Mouse (Mus musculus) thymus, postnatal 4 days (tissue): ENCODE data around the gene Mlst8.
"Not testable (repeated sequence)": the region's sequence is repeated elsewhere in the genome, so short reads cannot be mapped to it uniquely, and the experiment has no call there.

ENCODE experiments used
- DNase-seq: peaks from one replicate; pipeline ENCODE4 v3.0.0; 2021

The Mlst8 gene

DNA sequence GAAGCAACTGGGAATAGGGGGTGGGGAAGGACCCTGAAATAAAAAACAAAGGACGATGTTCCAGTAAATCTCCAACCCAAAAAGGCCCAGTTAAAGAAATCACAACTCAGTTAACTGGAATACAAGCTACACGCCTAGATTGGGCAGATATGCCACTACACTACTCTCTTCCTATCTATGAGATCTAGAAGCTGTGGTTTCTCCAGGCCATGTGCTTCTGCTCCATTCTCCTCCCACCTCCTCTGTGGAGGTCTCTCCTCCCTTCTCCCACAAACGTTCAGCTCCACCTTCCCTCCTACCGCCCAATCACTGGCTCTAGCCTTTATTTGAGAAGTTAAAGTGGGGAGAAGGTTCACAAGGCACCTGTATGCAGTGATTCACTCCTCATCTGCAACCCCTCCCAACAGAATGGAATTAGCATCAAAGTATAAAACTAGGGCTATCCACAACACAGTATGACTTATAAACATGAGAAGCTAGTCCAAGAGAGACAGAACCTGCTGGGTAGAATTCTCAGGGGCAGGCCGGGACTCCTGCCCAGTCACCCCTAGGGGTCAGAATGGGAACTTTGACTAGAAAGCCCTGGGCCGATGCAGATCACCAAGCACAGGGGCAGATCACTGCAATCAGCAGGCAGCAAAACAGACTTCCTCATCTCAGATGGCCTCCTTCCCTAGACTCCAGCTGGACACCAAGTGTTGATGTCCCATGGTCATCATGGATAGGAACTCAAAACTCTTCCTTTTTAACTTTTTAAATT, 15.3 kb downstream of the Mlst8 start:
- no peak for DNase-seq

DNA sequence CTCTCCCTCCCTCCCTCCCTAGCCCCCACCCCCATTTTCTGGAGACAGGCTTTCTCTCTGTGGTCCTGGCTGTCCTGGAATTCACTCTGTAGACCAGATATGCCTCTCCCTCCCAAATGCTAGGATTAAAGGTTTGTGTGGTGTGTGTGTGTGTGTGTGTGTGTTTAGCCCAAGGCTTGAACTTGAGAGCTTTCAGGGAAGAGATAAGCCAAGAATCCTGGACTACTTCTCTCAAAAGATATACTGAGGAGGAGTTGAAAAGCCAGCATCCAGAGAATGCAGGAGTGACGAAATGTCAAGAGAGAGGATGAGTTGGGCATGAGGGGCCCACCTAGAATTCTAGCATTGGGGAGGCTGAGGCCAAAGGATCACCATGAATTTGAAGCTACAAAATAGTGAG, 15.9 kb downstream of the Mlst8 start:
- DNase-seq = no peak

DNA sequence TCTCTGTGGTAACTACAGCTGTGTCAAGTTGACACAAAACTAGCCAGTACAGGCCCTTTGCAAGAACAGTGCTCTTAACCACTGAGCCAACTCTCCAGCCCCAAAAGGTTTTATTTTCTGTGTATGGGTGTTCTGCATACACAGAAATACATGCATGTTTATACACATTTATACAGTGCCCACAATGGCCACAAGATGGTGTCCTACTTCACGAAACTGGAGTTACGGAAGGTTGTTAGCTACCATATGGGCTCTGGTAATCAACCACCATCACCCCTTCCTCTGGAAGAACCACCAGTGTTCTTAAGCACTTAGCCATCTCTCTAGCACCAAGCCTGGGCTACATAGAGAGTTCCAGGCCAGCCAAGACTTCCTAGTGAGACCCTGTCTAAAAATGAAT, 17.3 kb downstream of the Mlst8 start:
- peak; percentile 63 for DNase-seq

DNA sequence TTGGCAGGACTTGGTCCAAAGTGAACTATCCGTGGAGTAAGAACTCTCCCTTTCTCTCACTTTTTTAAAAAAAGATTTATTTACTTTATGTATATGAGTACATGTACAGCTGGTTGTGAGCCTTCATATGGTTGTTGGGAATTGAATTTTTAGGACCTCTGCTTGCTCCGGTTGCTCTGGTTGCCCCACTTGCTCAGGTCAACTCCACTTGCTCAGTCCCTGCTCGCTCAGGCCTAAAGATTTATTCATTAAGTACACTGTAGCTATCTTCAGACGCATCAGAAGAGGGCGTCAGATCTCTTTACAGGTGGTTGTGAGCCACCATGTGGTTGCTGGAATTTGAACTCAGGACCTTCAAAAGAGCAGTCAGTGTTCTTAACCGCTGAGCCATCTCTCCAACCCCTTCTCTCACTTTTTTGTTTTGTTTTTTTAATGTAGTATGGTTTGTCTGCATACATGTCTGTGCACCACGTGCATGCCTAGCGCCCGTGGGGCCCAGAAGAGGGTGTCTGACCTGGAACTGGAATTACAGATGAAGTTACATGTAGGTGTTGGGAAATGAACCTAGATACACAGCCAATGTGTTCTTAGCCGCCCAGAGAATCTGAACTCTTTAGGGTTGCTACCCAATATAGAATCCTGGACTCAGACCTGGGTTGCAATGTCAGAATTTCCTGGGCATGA, 23.2 kb downstream of the Mlst8 start:
- DNase-seq = peak; percentile 36

DNA sequence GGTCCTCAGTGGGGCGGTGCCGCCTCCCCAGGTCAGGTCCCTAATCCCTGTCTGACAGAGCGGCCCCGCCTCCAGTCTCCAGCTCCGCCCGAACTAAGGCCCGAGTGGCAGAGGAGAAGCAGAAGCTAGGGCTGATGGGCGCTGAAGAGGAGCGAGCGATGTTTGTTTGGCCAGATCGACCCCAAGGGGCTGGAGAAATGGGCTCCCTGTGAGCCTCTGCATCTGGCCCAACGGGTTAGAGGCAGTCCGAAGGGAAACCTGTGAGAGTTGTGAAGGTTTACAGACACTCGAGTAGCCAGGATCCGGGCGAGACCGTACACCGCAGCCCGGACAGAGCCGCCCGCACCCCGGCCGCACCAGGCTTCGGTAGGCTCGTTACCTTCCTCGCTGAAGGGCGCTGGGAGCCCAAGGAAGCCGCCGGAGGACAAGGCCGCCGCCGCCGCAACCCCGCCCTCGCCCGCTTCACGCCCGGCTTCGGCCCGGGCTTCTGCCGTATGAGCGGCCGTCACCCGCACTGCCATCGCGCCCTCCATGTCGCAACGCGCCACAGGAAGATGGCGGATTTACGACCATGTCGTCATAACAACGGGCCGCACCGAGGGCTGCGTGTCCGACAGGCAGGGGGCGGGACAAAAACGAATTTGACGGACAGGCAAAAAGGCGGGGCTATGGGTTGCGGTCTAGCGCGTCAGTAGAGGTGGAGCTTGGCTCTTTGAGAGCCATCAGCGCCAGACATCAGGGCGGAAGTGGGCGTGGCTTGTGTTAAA, 23.9 kb downstream of the Mlst8 start:
- peak; percentile 99 for DNase-seq

DNA sequence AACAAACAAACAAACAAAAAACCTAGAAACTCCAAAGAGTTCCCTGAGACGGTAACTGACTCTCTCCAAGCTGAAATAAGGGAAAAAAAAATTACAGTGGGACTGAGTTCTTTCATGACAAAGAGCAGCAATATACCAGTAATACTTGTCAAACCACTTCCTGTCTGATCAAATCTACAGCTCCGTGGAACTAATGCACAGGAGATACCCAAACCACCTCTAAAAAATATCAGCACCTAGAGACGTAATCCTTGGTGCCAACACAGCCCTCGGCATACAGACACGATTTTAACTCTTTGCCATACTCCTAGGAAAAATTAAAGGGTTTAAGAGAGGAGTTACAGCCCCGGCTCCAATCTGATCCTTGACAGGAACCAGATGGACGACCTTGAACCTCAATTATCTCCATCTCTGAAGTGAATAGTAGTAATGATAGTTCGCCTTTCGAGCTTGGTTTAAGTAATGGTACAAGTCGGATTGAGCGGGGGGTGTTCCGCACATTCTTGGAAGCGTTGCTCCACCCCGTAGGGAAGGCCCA, 24.6 kb downstream of the Mlst8 start:
- DNase-seq = no peak

DNA sequence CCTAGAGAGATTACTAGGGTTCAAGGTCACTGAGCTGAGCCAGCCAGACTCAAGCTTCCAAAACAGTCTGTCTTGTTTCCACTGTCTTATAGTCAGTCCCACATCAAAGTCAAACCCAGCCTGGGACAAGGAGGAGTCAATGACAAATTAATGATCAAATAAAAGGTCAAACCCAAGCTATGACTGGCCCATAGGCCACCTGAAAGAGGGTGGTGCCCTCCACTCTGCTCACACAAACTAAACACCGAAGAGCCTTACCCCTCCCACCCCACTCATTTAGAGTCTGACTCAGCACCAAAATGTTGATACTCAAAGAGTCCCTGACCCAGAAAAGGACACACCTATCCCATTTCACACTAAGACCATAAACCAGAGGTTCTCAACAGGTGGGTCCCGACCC, 25.5 kb downstream of the Mlst8 start:
- DNase-seq = no peak

DNA sequence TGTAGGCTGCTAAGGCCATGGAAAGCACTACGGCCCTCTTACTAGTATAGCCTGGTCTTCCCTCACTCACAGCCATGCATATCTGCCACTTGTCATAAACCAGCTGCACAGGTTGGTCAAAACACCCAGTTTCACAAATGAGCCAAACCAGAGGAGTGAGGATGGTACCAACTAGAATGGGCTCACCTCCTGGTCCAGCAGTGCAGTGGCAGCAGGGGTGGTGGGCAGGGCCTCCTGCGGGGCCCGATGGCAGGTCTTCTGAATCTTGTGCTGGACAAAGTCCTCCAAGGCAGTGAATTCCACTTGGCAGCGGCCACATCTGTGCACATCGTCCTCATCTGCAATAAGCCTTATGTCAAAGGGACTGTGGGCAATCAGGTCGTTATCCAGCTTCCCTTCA, 27.7 kb downstream of the Mlst8 start:
- no peak for DNase-seq

DNA sequence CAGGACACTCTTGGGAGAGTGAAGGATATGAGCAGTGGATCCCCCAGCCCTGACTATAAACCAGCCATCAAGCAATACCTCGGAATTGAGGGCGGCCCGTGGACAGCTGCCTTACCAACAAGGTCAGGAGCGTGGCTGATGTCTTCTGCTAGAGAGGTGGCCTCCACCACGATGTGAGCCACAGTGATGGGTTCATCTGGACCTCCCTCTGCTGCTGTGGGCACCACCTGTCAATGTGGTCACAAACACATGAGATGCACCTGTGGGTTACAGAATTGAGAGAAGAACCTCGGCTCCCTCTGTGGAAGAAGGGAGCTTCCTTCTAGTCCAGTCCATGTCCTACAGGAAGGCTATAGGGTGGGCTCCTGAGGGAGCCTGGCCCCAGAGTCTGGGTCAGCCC, 29.4 kb downstream of the Mlst8 start:
- DNase-seq = no peak

DNA sequence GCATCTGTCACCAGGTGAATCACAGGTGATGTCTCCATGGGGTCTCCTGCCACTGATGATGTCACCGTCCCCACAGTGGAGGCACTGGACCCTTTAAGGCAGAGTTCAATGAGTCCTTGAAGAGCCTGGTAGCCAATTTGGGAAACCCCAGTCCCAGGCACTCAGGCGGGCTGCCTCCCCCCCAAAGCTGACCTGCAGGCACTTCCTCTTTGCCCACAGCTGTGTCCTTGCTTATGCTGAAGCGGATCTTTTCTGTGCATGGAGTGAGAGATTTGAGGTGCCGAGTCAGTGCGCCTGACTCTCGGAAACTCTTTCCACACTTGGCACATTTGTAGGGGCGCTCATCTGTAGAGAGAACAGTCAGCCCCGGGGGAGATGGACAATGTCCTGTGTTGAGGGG, 32.3 kb downstream of the Mlst8 start:
- DNase-seq = no peak

DNA sequence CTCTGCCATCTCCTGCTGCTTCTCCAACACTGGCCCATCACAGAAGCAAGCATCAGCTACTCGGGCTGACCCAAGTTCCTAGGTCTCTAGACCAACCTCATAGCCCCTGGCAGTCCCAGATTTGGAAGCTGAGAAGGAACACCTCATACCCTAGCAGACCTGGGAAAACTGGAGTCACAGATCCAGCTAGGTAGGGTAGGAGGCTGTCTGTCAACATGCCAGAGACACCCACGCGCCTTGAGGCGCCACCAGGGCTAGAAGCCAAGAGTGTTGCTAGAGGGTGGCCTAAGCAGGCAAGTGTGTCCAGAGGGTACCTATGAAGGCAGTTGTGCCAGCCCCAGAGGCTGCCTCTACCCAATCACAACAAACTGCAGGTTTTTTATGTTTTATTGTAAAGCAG, 35.5 kb downstream of the Mlst8 start:
- DNase-seq = no peak

DNA sequence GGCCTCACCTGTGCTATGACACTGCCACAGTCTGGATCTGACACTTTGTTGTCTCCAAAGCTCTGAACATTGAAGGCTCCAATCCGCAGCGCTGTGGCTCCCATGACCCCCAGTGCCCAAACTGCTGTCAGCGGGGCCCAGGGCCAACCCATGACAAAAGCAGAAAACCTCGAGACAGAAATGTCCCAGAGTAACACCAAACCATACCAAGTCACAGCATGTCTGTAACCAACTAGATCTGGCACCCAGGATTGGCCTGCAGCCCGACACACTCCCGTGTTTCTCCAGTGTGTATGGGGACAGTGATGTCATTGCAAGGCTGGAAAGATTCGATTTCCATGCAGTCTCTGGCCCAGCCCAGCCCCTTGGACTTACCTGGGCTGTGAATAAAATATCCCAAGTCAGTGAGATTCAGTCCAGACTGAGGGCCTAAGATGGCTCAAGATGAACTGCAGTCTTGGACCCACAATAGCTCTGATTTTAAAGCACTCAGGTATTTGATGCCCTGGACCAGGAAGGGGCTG, 36.2 kb downstream of the Mlst8 start, which contains the start of gene Dnase1l2:
Dnase1l2 (minus strand) TSS at position 474 of the 524 bp plus-strand sequence.
- DNase-seq = no peak

DNA sequence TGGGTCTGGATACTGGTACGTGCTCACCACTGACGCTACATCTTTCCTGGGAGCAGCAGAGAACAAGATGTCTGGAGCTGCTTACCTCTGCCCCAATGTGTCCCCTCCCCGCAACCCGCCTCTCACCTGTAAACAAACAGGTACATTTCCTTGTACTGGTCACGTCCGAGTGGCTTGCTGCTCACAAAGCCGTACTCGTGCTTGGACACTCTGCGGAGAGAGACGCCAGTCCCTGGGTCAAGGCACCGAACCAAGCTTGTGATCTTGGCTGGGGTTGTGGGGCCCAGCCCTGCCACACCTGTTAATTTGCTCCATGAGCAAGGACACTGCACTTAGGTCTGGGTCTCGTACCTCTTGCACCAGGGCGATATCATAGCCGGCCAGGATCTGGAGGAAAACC, 36.8 kb downstream of the Mlst8 start:
- DNase-seq = no peak

DNA sequence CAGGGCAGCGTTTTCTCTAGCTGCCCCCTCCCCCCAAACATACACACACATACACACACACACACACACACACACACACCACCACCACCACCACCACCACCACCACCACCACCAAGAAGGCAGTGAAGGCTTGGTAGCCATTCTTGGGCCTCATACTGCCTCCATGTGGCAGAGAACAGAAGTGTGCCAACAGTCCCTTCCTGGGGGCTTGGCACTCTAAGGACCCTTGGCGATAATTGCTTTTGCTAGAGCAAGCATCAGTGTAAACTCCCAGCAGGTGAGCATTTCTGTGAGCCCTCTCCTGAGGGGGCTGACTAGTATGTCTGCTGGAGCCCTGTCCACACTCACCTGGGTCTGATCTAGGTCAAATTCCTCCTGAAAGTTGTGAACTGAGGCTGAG, 37.7 kb downstream of the Mlst8 start:
- peak; percentile 48 for DNase-seq

DNA sequence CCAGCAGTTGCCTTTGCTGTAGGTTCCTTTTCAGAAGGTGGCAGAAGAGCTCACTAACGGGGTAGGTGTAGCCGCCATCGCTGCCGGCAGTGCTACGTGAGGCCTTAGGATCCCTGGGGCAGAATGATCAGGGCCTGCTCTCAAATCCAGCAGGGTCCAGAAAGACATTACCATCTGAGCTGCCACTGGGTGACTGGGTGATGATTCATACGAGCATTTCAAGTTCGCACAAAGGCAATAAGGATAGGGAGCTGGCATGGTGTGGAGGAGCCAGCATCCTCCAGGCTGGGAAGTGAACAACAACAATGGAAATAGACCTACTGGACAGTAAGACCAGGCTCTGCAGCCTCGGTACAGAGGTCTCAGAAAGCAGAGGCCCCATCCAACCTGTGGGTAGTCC, 38.5 kb downstream of the Mlst8 start:
- DNase-seq = no peak

DNA sequence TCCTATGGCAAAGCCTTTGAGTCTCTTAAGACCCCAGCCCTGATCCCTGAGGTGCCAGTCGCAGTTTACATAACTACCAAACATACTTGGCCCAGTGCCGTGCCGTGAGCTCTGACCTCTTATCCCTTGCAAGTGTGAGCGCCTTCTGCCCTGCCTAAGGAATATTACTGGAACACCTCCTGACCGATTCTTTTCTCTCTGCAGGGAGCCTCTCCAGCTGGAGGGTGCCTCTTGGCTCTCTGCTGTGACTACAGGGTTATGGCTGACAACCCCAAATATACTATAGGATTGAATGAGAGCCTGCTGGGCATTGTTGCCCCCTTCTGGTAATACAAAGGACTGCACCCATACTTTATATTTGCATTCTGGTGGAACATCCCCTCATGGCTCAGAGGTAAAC, 41.9 kb downstream of the Mlst8 start:
- DNase-seq = peak; percentile 36

DNA sequence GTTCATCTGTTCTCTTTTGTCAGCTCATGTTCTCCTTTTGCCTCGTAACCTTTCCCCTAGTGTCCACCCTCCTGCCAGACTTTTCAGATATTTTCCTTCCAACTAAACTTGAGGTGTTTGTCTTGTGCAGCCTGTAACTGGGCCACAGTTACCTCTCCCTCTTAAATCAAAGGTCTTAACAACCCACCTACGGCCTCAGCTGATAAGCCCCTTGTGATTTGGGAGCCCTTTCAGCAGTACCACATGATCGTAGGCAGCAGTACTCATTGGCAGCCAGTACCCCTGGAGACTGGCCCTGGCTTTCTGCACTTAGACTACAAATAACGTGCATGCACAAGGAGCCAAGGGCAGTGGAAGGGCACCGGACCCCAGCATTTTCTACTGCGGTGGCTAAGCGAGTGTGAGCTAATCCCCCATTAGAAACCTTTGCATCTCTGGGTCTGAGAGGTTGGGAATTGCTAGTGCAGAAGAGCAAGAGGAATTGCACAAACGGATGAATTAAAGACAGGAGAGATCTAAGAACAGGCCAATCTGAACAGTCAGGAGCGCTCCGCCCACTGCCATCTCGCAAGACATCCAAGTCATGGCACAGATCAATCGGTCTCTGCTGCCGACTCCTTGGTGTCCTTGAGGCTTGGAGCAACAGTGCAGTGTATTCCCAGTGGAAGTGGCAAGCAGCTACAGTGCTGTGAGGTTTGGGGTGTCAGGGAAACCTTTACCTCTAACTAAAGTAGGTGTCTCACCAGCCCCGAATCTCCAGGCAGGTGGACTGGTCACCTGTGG, 49.5 kb downstream of the Mlst8 start:
- DNase-seq = no peak

DNA sequence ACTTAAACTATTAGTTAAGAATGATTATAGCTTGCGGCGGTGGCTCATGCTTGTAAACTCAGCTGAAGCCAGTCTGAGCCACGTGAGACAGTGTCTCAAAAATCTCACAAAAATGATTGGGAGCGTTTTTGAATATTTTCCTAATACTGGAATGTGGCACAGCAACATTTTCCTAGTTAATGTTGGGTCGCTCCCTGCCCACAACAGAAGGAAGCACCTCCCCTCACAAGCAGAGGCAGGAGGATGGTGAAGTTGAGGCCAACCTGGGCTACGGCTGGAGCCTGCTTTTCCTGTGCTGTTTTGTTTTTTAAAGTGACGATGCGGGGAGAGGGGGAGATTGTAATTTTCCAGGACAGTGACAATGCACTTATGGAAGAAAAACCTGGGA, 51.7 kb downstream of the Mlst8 start:
- no peak for DNase-seq

DNA sequence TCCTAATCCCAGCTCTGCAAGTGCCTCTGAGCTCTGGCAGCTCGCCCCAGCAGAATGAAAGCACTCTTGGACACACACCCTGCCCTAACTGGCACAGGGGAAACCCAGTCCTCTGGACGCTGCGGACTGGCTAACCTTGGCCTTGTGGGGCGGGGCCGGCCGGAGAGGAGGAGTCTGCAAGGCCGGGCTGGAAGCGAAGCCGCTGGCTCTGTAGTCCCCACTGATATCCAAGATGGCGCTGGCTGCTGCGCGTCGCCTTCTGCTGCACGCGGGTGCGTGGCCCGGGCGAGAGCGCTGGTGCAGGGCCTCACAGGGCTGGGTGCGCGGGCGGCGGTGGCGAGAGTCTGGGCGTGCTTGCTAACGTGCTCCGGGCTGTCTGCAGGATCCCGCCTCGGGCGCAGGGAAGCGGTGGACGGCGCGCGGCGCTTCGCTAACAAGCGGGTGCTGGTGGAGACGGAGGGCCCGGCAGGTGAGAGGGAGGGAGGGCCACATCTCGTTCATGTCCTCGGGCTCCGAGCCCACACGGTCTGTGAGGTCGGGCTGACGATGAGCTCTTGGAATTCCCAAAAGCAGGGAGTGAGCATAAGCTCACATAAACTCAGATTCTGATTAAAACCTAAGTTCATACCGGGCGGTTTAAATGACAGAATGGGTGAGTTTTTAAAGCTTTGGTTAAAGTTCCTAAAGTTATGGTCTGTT, 52.3 kb downstream of the Mlst8 start, which contains the start of gene Eci1:
Eci1 (plus strand) TSS at position 171 of the 699 bp plus-strand sequence.
- peak; percentile 79 for DNase-seq

DNA sequence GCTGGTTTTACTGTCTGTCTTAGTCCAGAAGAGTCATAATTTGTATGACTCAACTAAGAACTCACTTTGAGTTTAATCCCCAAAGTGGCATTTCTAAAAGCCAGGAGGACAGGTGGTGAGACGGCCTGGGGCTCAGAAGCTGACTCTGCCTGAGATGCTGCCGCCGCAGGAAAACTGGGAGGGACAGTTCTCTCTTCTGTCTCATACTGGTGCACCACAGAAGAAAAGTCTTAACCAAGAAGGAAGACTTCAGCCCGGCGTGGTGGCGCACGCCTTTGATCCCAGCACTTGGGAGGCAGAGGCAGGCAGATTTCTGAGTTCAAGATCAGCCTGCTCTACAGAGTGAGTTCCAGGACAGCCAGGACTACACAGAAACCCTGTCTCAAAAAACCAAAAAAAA, 53.0 kb downstream of the Mlst8 start:
- DNase-seq = no peak

DNA sequence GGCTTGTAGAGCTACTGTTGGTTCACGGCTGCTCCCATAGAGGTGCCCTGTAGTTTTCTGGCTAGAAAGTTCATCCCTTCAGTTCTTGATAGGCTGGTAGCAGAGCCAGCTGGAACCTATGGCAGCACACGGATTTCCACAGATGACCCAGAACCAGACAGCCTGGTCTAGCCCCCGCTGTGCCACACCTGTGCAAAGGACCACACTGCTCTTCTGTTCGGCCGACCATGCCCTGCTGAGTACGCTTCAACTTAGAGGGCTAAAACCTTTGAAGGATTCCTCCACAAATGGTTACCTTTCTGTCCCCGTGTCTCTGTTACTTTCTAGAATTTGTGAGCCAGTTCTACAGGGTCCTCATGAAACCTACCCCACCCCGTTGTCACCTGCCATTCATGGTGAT, 53.6 kb downstream of the Mlst8 start:
- not testable (repeated sequence) for DNase-seq

DNA sequence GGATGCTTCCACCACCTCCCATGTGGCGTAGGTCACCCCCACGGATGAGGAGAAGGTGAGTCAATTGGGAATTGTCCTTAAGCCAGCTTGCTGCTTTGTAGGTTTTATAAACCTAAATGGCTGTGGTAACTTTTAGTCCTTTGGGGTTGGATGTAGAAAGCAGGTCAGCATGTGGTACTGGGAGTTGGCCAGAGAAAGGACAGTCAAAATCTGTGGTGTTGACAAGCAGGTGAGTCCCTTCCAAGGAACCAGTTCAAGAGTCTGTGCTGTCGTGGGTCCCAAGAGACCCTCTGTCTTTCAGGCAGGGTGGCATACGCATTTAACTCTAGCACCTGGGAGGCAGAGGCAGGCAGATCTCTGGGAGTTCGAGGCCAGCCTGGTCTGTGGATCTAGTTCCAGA, 54.4 kb downstream of the Mlst8 start:
- DNase-seq = no peak
